Mouse (Mus musculus) heart, adult 2 months (tissue): ENCODE results near the gene Cog5.

ENCODE experiments used
- CTCF ChIP-seq: fragments of 200-600 bp; IDR thresholded peaks from 2 replicates; pipeline ENCODE4 v1.8.1; 2022; ENCODE audit warnings: antibody characterized with exemption, mild to moderate bottlenecking, moderate library complexity
- EP300 ChIP-seq: fragments of 200-500 bp; IDR thresholded peaks from 2 replicates; pipeline ENCODE4 v1.6.1; 2011; ENCODE audit warnings: low read depth, low read length, control low read depth; ENCODE audit not compliant: insufficient read depth
- POLR2A ChIP-seq: fragments of 200-500 bp; IDR thresholded peaks from 2 replicates; pipeline ENCODE4 v1.6.1; 2011; ENCODE audit warnings: mild to moderate bottlenecking, low read depth, low read length, control low read depth; ENCODE audit not compliant: insufficient read depth

- TF ChIP-seq CTCF (no peak), POLR2A (no peak), EP300 (no peak)
These were observed 163.4 kb downstream of the Cog5 start for GRCm38 (mm10) chr12:31818051-31818461.
